Comparison of ENCODE assay signal across 22 mouse cellular contexts in genomic region chr4:153917773-153918500, GRCm38 (mm10). TPM values are rescaled to one million over a fixed set of nuclear protein-coding genes. Genes with fewer than 3 reads are reported as not detected.
DNase-seq lines count a peak whose midpoint lies in the region; ATAC-seq lines count a peak whose summit lies in the region.
"Had no signal": no experiment of that assay in that cellular context is flagged by ENCODE, and none has a peak within 500 bp of the region (broad histone marks: within the 10 kb centered on the region; RNA-seq: fewer than 3 reads in every experiment).

No protein-coding gene starts in this region.

- peak; percentile 15 for DNase-seq in layer of hippocampus, adult 11-12 months (ENCODE audit: low spot score)
- DNase-seq in layer of hippocampus, adult 9-10 months (ENCODE audit: low spot score) = no peak
- no peak for DNase-seq in neural tube, embryonic 10.5 days (ENCODE audit: extremely low spot score, low spot score)
- no peak for DNase-seq in gastrocnemius, postnatal 10 days
- DNase-seq: adrenal gland, postnatal 25 days; cerebellum, adult 8-10 months; gastrocnemius, postnatal 25 days; heart, adult 2 months; kidney, postnatal 4 days; layer of hippocampus, postnatal 36 days; lung, adult 18-20 months; lung, postnatal 14 days; thymus, postnatal 14 days had no signal

- H3K4me1 ChIP-seq in forebrain, embryonic 13.5 days = peaks cover 5% of the 10 kb centered on the region
- 0 out of 2 replicates have a peak, but pooled peaks cover 6% of the 10 kb centered on the region for H3K4me1 ChIP-seq in forebrain, embryonic 12.5 days
- H3K4me1 ChIP-seq in neural tube, embryonic 15.5 days = peaks cover 19% of the 10 kb centered on the region; the same call in 1 of the 2 replicates
- no peaks in the 10 kb centered on the region; the same call in 1 of the 2 replicates for H3K4me1 ChIP-seq in hindbrain, embryonic 16.5 days (ENCODE audit: control insufficient read depth, insufficient read depth, low read depth, low read length)
- H3K4me1 ChIP-seq: kidney, embryonic 15.5 days had no signal

- 58% methylated on average over 8 of the region's 8 CpGs for WGBS in forebrain, embryonic 13.5 days
- 61% methylated on average over 8 of the region's 8 CpGs for WGBS in forebrain, embryonic 12.5 days
- 49% methylated on average over 8 of the region's 8 CpGs for WGBS in neural tube, embryonic 15.5 days
- 47% methylated on average over 8 of the region's 8 CpGs for WGBS in hindbrain, embryonic 16.5 days

- no peaks in the 10 kb centered on the region for H3K9me3 ChIP-seq in forebrain, embryonic 13.5 days (replicated peaks)
- no peaks in the 10 kb centered on the region for H3K9me3 ChIP-seq in forebrain, embryonic 12.5 days
- H3K9me3 ChIP-seq in neural tube, embryonic 15.5 days (replicated peaks) = no peaks in the 10 kb centered on the region
- no peaks in the 10 kb centered on the region for H3K9me3 ChIP-seq in hindbrain, embryonic 16.5 days (ENCODE audit: control insufficient read depth, low read length)
- H3K9me3 ChIP-seq: kidney, embryonic 15.5 days; neural tube, embryonic 13.5 days had no signal

- H3K27me3 ChIP-seq in forebrain, embryonic 13.5 days = peaks cover 8% of the 10 kb centered on the region; the same call in 1 of the 2 replicates
- H3K27me3 ChIP-seq in forebrain, embryonic 12.5 days = peaks cover 13% of the 10 kb centered on the region; the same call in 1 of the 2 replicates
- H3K27me3 ChIP-seq in neural tube, embryonic 15.5 days (replicated peaks) = no peaks in the 10 kb centered on the region
- no peaks in the 10 kb centered on the region for H3K27me3 ChIP-seq in hindbrain, embryonic 16.5 days (replicated peaks; ENCODE audit: control insufficient read depth, insufficient read depth, low read length)
- H3K27me3 ChIP-seq: CH12.LX; kidney, embryonic 15.5 days; neural tube, embryonic 13.5 days had no signal

- H3K36me3 ChIP-seq in forebrain, embryonic 13.5 days (ENCODE audit: poor library complexity, severe bottlenecking) = no peaks in the 10 kb centered on the region
- no peaks in the 10 kb centered on the region for H3K36me3 ChIP-seq in forebrain, embryonic 12.5 days (replicated peaks)
- no peaks in the 10 kb centered on the region for H3K36me3 ChIP-seq in neural tube, embryonic 15.5 days
- no peaks in the 10 kb centered on the region for H3K36me3 ChIP-seq in hindbrain, embryonic 16.5 days (ENCODE audit: control insufficient read depth, insufficient read depth, low read length)
- H3K36me3 ChIP-seq: kidney, embryonic 15.5 days; neural tube, embryonic 13.5 days had no signal

- H3K27ac ChIP-seq in forebrain, embryonic 13.5 days = 0 out of 2 replicates have a peak overlapping the region, but pooled peaks have one; percentile 10
- H3K27ac ChIP-seq in forebrain, embryonic 12.5 days = no peak overlapping the region
- 0 out of 2 replicates have a peak overlapping the region, but pooled peaks have one; percentile 28 for H3K27ac ChIP-seq in neural tube, embryonic 15.5 days (replicated peaks)
- 0 out of 2 replicates have a peak overlapping the region, but pooled peaks have one; percentile 2 for H3K27ac ChIP-seq in hindbrain, embryonic 16.5 days (ENCODE audit: low read depth, low read length)
- H3K27ac ChIP-seq: heart, adult 2 months; kidney, embryonic 15.5 days; neural tube, embryonic 13.5 days had no signal

- no peak; the same call in 1 of the 2 replicates for ATAC-seq in forebrain, embryonic 13.5 days
- no peak for ATAC-seq in forebrain, embryonic 12.5 days (ENCODE audit: low FRiP score)
- no peak for ATAC-seq in neural tube, embryonic 15.5 days (ENCODE audit: low FRiP score)
- ATAC-seq in hindbrain, embryonic 16.5 days = no peak
- ATAC-seq: intestine, postnatal 0 days had no signal

- no peak overlapping the region for H3K4me2 ChIP-seq in forebrain, embryonic 13.5 days
- no peak overlapping the region for H3K4me2 ChIP-seq in forebrain, embryonic 12.5 days
- no peak overlapping the region for H3K4me2 ChIP-seq in neural tube, embryonic 15.5 days
- no peak overlapping the region for H3K4me2 ChIP-seq in hindbrain, embryonic 16.5 days (ENCODE audit: low read length)
- H3K4me2 ChIP-seq: kidney, embryonic 15.5 days; liver, embryonic 11.5 days; neural tube, embryonic 13.5 days had no signal

- no peak overlapping the region for H3K9ac ChIP-seq in forebrain, embryonic 13.5 days
- no peak overlapping the region for H3K9ac ChIP-seq in forebrain, embryonic 12.5 days
- H3K9ac ChIP-seq in neural tube, embryonic 15.5 days (replicated peaks) = no peak overlapping the region
- no peak overlapping the region for H3K9ac ChIP-seq in hindbrain, embryonic 16.5 days (ENCODE audit: low read depth, low read length)
- H3K9ac ChIP-seq: kidney, embryonic 15.5 days; neural tube, embryonic 13.5 days had no signal

- no peak overlapping the region for H3K4me3 ChIP-seq in forebrain, embryonic 13.5 days
- no peak overlapping the region for H3K4me3 ChIP-seq in forebrain, embryonic 12.5 days (replicated peaks)
- no peak overlapping the region for H3K4me3 ChIP-seq in neural tube, embryonic 15.5 days (replicated peaks)
- no peak overlapping the region for H3K4me3 ChIP-seq in hindbrain, embryonic 16.5 days (ENCODE audit: low read length)
- H3K4me3 ChIP-seq: heart, adult 2 months; kidney, embryonic 15.5 days; neural tube, embryonic 13.5 days had no signal

RNA-seq across cellular contexts. Expression of gene A430005L14Rik, which starts 39.1 kb away (rescaled TPM):
- polyA plus RNA-seq in forebrain, embryonic 13.5 days (2015; fragmentation: Nextera tagmentation; extraction: Ambion mirVana) = 82.9 and 86.8 TPM in 2 replicates
- 91.6 and 96.0 TPM in 2 replicates for polyA plus RNA-seq in forebrain, embryonic 12.5 days (2016; fragmentation: Nextera tagmentation; extraction: Ambion mirVana)
- 52.8 and 56.6 TPM in 2 replicates for polyA plus RNA-seq in neural tube, embryonic 15.5 days (2015; fragmentation: Nextera tagmentation; extraction: Ambion mirVana)
- 53.5 and 55.5 TPM in 2 replicates for polyA plus RNA-seq in hindbrain, embryonic 16.5 days (2015; fragmentation: Nextera tagmentation; extraction: Ambion mirVana)
- total RNA-seq in gastrocnemius, postnatal 10 days (2021) = 10 to 100 TPM in 1 of 2 experiments, 1 to 10 TPM in 1; 9.5 to 14.6 TPM

RNA-seq across cellular contexts. Expression of gene Dffb, which starts 57.0 kb away (rescaled TPM):
- 12.4 and 12.7 TPM in 2 replicates for polyA plus RNA-seq in forebrain, embryonic 13.5 days (2015; fragmentation: Nextera tagmentation; extraction: Ambion mirVana)
- polyA plus RNA-seq in forebrain, embryonic 12.5 days (2016; fragmentation: Nextera tagmentation; extraction: Ambion mirVana) = 9.9 and 11.9 TPM in 2 replicates
- polyA plus RNA-seq in neural tube, embryonic 15.5 days (2015; fragmentation: Nextera tagmentation; extraction: Ambion mirVana) = 11.3 and 12.6 TPM in 2 replicates
- 8.5 and 9.6 TPM in 2 replicates for polyA plus RNA-seq in hindbrain, embryonic 16.5 days (2015; fragmentation: Nextera tagmentation; extraction: Ambion mirVana)
- total RNA-seq in gastrocnemius, postnatal 10 days (2021) = 1 to 10 TPM; 3.1 to 5.4 TPM

RNA-seq across cellular contexts. Expression of gene Cep104, which starts 57.1 kb away (rescaled TPM):
- 19.9 and 20.4 TPM in 2 replicates for polyA plus RNA-seq in forebrain, embryonic 13.5 days (2015; fragmentation: Nextera tagmentation; extraction: Ambion mirVana)
- 21.4 and 22.5 TPM in 2 replicates for polyA plus RNA-seq in forebrain, embryonic 12.5 days (2016; fragmentation: Nextera tagmentation; extraction: Ambion mirVana)
- 15.6 and 17.5 TPM in 2 replicates for polyA plus RNA-seq in neural tube, embryonic 15.5 days (2015; fragmentation: Nextera tagmentation; extraction: Ambion mirVana)
- 16.5 and 17.1 TPM in 2 replicates for polyA plus RNA-seq in hindbrain, embryonic 16.5 days (2015; fragmentation: Nextera tagmentation; extraction: Ambion mirVana)
- total RNA-seq in gastrocnemius, postnatal 10 days (2021) = 10 to 100 TPM; 12.8 to 13.0 TPM
